Comparison of ENCODE assay signal across 20 mouse cellular contexts in the genomic region with DNA sequence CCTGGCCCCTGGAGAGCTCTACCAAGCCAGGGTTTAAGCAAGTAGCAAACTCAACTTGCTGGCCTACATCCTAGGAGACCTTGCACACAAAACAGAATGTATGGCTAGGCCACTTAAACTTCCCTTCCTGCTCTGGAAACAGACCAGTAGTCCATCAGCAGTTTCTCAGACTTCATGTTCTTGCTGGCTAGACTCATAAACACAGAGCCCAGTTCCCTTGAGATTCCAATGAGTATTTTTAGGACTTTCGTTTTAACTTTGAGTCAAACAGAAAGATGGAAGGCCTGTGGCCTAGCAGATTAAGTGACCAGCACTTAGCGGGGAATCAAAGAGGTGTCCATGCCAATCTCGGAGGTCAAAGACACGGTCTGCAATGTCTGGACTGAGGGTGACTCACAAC.
DNase-seq lines count a peak whose midpoint lies in the region; ATAC-seq lines count a peak whose summit lies in the region.
"Had no signal": no experiment of that assay in that cellular context is flagged by ENCODE, and none has a peak within 500 bp of the region (broad histone marks: within the 10 kb centered on the region; RNA-seq: fewer than 3 reads in every experiment).

No protein-coding gene starts in this region.

- H3K4me3 ChIP-seq in lung, embryonic 15.5 days: no peak overlapping the region
- H3K4me3 ChIP-seq: embryonic facial prominence, embryonic 13.5 days; forebrain, embryonic 13.5 days; heart, embryonic 13.5 days; hindbrain, embryonic 15.5 days had no signal

- H3K4me1 ChIP-seq in lung, embryonic 15.5 days: peaks cover 10% of the 10 kb centered on the region
- H3K4me1 ChIP-seq: forebrain, embryonic 13.5 days; hindbrain, embryonic 15.5 days had no signal

- H3K27me3 ChIP-seq in lung, embryonic 15.5 days: no peaks in the 10 kb centered on the region
- H3K27me3 ChIP-seq: embryonic facial prominence, embryonic 13.5 days; forebrain, embryonic 13.5 days; hindbrain, embryonic 15.5 days had no signal

- WGBS in lung, embryonic 15.5 days: 83% methylated on average over 4 of the region's 4 CpGs

- peak; percentile 47 for DNase-seq in heart, adult 8-10 months (ENCODE audit: low spot score)
- DNase-seq in heart, adult 9 months (ENCODE audit: low spot score in 2 of 2): no peak
- DNase-seq in lung, postnatal 25 days (ENCODE audit: low spot score): no peak
- peak; percentile 61 for DNase-seq in adipocyte (ENCODE audit: low spot score)
- DNase-seq in thymus, postnatal 4 days: no peak
- DNase-seq: adrenal gland, postnatal 10 days; cerebellum, adult 11-12 months; cerebellum, adult 9-10 months; cerebellum, postnatal 25 days; forebrain, postnatal 0 days; gastrocnemius, postnatal 36 days; heart, adult 11 months; heart, postnatal 14 days; kidney, adult 11 months had no signal

- H3K9ac ChIP-seq in lung, embryonic 15.5 days: no peak overlapping the region
- H3K9ac ChIP-seq: embryonic facial prominence, embryonic 13.5 days; forebrain, embryonic 13.5 days; forebrain, postnatal 0 days; heart, embryonic 13.5 days; hindbrain, embryonic 15.5 days had no signal

- no peak overlapping the region for H3K4me2 ChIP-seq in lung, embryonic 15.5 days
- H3K4me2 ChIP-seq: embryonic facial prominence, embryonic 13.5 days; forebrain, embryonic 13.5 days; heart, embryonic 13.5 days; hindbrain, embryonic 15.5 days had no signal

- H3K27ac ChIP-seq in lung, embryonic 15.5 days: peak overlapping the region; percentile 36
- H3K27ac ChIP-seq: embryonic facial prominence, embryonic 13.5 days; forebrain, embryonic 13.5 days; heart, embryonic 13.5 days; hindbrain, embryonic 15.5 days had no signal

- H3K9me3 ChIP-seq in lung, embryonic 15.5 days: no peaks in the 10 kb centered on the region
- H3K9me3 ChIP-seq: embryonic facial prominence, embryonic 13.5 days; forebrain, embryonic 13.5 days; heart, embryonic 13.5 days; hindbrain, embryonic 15.5 days had no signal

- 0 out of 2 replicates have a peak, but pooled peaks cover 2% of the 10 kb centered on the region for H3K36me3 ChIP-seq in lung, embryonic 15.5 days
- H3K36me3 ChIP-seq: embryonic facial prominence, embryonic 13.5 days; heart, embryonic 13.5 days; hindbrain, embryonic 15.5 days had no signal

- ATAC-seq in lung, embryonic 15.5 days (ENCODE audit: borderline replicate concordance, extremely low read depth, low FRiP score, low TSS enrichment): no peak
- ATAC-seq: forebrain, embryonic 13.5 days; forebrain, postnatal 0 days; inflammation-experienced regulatory T-cells, adult 6 months had no signal

Comparison
In these comparisons a context has a peak if more than half of its experiments do, and no peak if none do; other contexts are left out.
1. DNase-seq: peak in heart, adult 8-10 months (single experiment) and adipocyte (single experiment); none in heart, adult 9 months (0 of 2), lung, postnatal 25 days (single experiment) and thymus, postnatal 4 days (single experiment).